Comparison of ENCODE assay signal across 8 mouse cellular contexts in genomic region chr12:41566433-41566794, GRCm38 (mm10).
DNase-seq lines count a peak whose midpoint lies in the region; ATAC-seq and TF ChIP-seq lines count a peak whose summit lies in the region.

No protein-coding gene starts in this region.

- H3K4me3 ChIP-seq in megakaryocyte, embryonic 14.5 days (replicated peaks), result peak overlapping the region; percentile 62
- no peak overlapping the region for H3K4me3 ChIP-seq in limb, embryonic 14.5 days (replicated peaks; ENCODE audit: low read length)
- no peak overlapping the region for H3K4me3 ChIP-seq in stomach, embryonic 16.5 days (replicated peaks; ENCODE audit: low read length)

- WGBS in limb, embryonic 14.5 days, result 17% methylated on average over 1 of the region's 1 CpGs
- WGBS in stomach, embryonic 16.5 days, result 24% methylated on average over 1 of the region's 1 CpGs

- no peak for DNase-seq in cerebellum, postnatal 10 days
- DNase-seq in limb, embryonic 14.5 days (ENCODE audit: low spot score), result no peak
- DNase-seq in retina, embryonic 14.5 days (ENCODE audit: low spot score), result no peak
- DNase-seq in cerebellum, adult 18-20 months, result no peak

- H3K4me2 ChIP-seq in limb, embryonic 14.5 days (replicated peaks; ENCODE audit: low read depth, low read length, severe bottlenecking), result peak overlapping the region; percentile 43; the same call in 1 of the 2 replicates
- peak overlapping the region; percentile 32 for H3K4me2 ChIP-seq in stomach, embryonic 16.5 days (ENCODE audit: low read depth, low read length)

- no peaks in the 10 kb centered on the region for H3K27me3 ChIP-seq in megakaryocyte, embryonic 14.5 days (replicated peaks)
- H3K27me3 ChIP-seq in limb, embryonic 14.5 days (ENCODE audit: control insufficient read depth, insufficient read depth, low read length), result no peaks in the 10 kb centered on the region
- no peaks in the 10 kb centered on the region for H3K27me3 ChIP-seq in stomach, embryonic 16.5 days (ENCODE audit: control insufficient read depth, insufficient read depth, low read length)

- no peak for TF ChIP-seq POLR2A in limb, embryonic 14.5 days (IDR thresholded peaks at IDR 0.05; ENCODE audit: borderline replicate concordance, extremely low read depth, insufficient read depth, insufficient read length)

- ATAC-seq in cerebellum, adult (ENCODE audit: insufficient number of reproducible peaks, low FRiP score, low TSS enrichment), result 0 out of 2 replicates have a peak, but pooled peaks have one; percentile 26
- no peak for ATAC-seq in megakaryocyte, adult 5-6 weeks (ENCODE audit: poor library complexity, severe bottlenecking)
- no peak for ATAC-seq in limb, embryonic 14.5 days (ENCODE audit: low FRiP score, low read depth)
- no peak for ATAC-seq in stomach, embryonic 16.5 days (ENCODE audit: insufficient read depth, low FRiP score)

- H3K36me3 ChIP-seq in megakaryocyte, embryonic 14.5 days (replicated peaks; ENCODE audit: low read length), result no peaks in the 10 kb centered on the region
- no peaks in the 10 kb centered on the region for H3K36me3 ChIP-seq in limb, embryonic 14.5 days (ENCODE audit: control insufficient read depth, insufficient read depth, low read length)
- H3K36me3 ChIP-seq in stomach, embryonic 16.5 days (ENCODE audit: control insufficient read depth, insufficient read depth, low read length), result no peaks in the 10 kb centered on the region

- H3K27ac ChIP-seq in limb, embryonic 14.5 days (replicated peaks; ENCODE audit: low read depth, low read length), result no peak overlapping the region
- no peak overlapping the region for H3K27ac ChIP-seq in stomach, embryonic 16.5 days (ENCODE audit: low read length)

- no peaks in the 10 kb centered on the region for H3K9me3 ChIP-seq in megakaryocyte, embryonic 14.5 days
- H3K9me3 ChIP-seq in limb, embryonic 14.5 days (ENCODE audit: control insufficient read depth, low read length), result no peaks in the 10 kb centered on the region
- H3K9me3 ChIP-seq in stomach, embryonic 16.5 days (replicated peaks; ENCODE audit: control insufficient read depth, low read length), result no peaks in the 10 kb centered on the region

- H3K4me1 ChIP-seq in megakaryocyte, embryonic 14.5 days, result peaks cover 12% of the 10 kb centered on the region; the same call in 1 of the 2 replicates
- peaks cover 7% of the 10 kb centered on the region; the same call in 1 of the 2 replicates for H3K4me1 ChIP-seq in limb, embryonic 14.5 days (ENCODE audit: control insufficient read depth, insufficient read depth, low read length)
- H3K4me1 ChIP-seq in stomach, embryonic 16.5 days (ENCODE audit: control insufficient read depth, insufficient read depth, low read length), result 0 out of 2 replicates have a peak, but pooled peaks cover 5% of the 10 kb centered on the region

- no peak overlapping the region; the same call in 1 of the 2 replicates for H3K9ac ChIP-seq in limb, embryonic 14.5 days (ENCODE audit: low read depth, low read length, severe bottlenecking)
- 0 out of 2 replicates have a peak overlapping the region, but pooled peaks have one; percentile 41 for H3K9ac ChIP-seq in stomach, embryonic 16.5 days (ENCODE audit: low read length)
